Mouse (Mus musculus) liver, adult 2 months (tissue): ENCODE measurements around the gene Gm3285.

ENCODE experiments used
- CTCF ChIP-seq: fragments of 200-500 bp; IDR thresholded peaks from 2 replicates; pipeline ENCODE4 v1.5.1; 2011; ENCODE audit warnings: low read depth, low read length, control low read depth
- POLR2A ChIP-seq: fragments of 200-500 bp; IDR thresholded peaks from 2 replicates; pipeline ENCODE4 v1.6.1; 2011; ENCODE audit warnings: low read length, control low read depth; ENCODE audit not compliant: insufficient read depth; ENCODE audit errors: extremely low read depth

- no peak for TF ChIP-seq CTCF
- TF ChIP-seq POLR2A = no peak
These were observed at the start of gene Gm3285 for GRCm38 (mm10) chr10:77861675-77862074.
